8 mouse cellular contexts compared by ENCODE assay signal in genomic region chr13:33935465-33936181, GRCm38 (mm10). TPM values are rescaled to one million over a fixed set of nuclear protein-coding genes. Genes with fewer than 3 reads are reported as not detected.
DNase-seq lines count a peak whose midpoint lies in the region; ATAC-seq lines count a peak whose summit lies in the region.

No protein-coding gene starts in this region.

- no peaks in the 10 kb centered on the region for H3K9me3 ChIP-seq in hindbrain, embryonic 10.5 days
- H3K9me3 ChIP-seq in lung, embryonic 16.5 days (ENCODE audit: control insufficient read depth, low read length) = no peaks in the 10 kb centered on the region

- no peaks in the 10 kb centered on the region for H3K36me3 ChIP-seq in hindbrain, embryonic 10.5 days
- H3K36me3 ChIP-seq in lung, embryonic 16.5 days (ENCODE audit: control insufficient read depth, insufficient read depth, low read length) = no peaks in the 10 kb centered on the region

- peak; percentile 94 for ATAC-seq in lung, embryonic 16.5 days (ENCODE audit: low read depth)

- peaks cover 13% of the 10 kb centered on the region for H3K4me1 ChIP-seq in hindbrain, embryonic 10.5 days (replicated peaks)
- peaks cover 12% of the 10 kb centered on the region; the same call in 1 of the 2 replicates for H3K4me1 ChIP-seq in lung, embryonic 16.5 days (replicated peaks; ENCODE audit: control insufficient read depth, insufficient read depth, low read length)

- under 1% methylated on average over 44 of the region's 44 CpGs for WGBS in hindbrain, embryonic 10.5 days
- under 1% methylated on average over 42 of the region's 44 CpGs for WGBS in lung, embryonic 16.5 days

- H3K4me2 ChIP-seq in lung, embryonic 16.5 days (ENCODE audit: low read depth, low read length) = peak overlapping the region; percentile 84

- peaks cover 5% of the 10 kb centered on the region for H3K27me3 ChIP-seq in hindbrain, embryonic 10.5 days (ENCODE audit: insufficient read depth, poor library complexity, severe bottlenecking)
- H3K27me3 ChIP-seq in lung, embryonic 16.5 days (ENCODE audit: control insufficient read depth, insufficient read depth, low read depth, low read length) = no peaks in the 10 kb centered on the region

- peak overlapping the region; percentile 85 for H3K27ac ChIP-seq in hindbrain, embryonic 10.5 days
- peak overlapping the region; percentile 59 for H3K27ac ChIP-seq in lung, embryonic 16.5 days (ENCODE audit: low read length)

- DNase-seq in ZHBTc4 (ENCODE audit: low read depth, low spot score) = peak; percentile 86
- DNase-seq in cerebellum, adult 9-11 months = peak; percentile 77
- peak; percentile 25 to 44 for DNase-seq in frontal cortex, postnatal 10 days (ENCODE audit: low spot score in 2 of 2)
- peak; percentile 77 for DNase-seq in hindbrain, embryonic 10.5 days (ENCODE audit: low spot score)
- DNase-seq in layer of hippocampus, postnatal 10 days (ENCODE audit: low spot score in 2 of 2) = peak; percentile 50 to 56
- peak; percentile 76 for DNase-seq in retina, postnatal 1 day
- DNase-seq in B cell, adult 2 months = no peak

- peak overlapping the region; percentile 64 for H3K4me3 ChIP-seq in hindbrain, embryonic 10.5 days
- peak overlapping the region; percentile 82 for H3K4me3 ChIP-seq in lung, embryonic 16.5 days (ENCODE audit: low read length)

- peak overlapping the region; percentile 87 for H3K9ac ChIP-seq in lung, embryonic 16.5 days (ENCODE audit: low read length)

RNA-seq across cellular contexts. Expression of gene Nqo2, which starts 28.9 kb away (rescaled TPM):
- polyA plus RNA-seq in hindbrain, embryonic 10.5 days (2016; fragmentation: Nextera tagmentation; extraction: Ambion mirVana) = 19.2 and 26.2 TPM in 2 replicates
- 1 to 10 TPM; 6.4 to 7.4 TPM for total RNA-seq in layer of hippocampus, postnatal 10 days (2021)
- 30.8 and 33.8 TPM in 2 replicates for polyA plus RNA-seq in lung, embryonic 16.5 days (2015; fragmentation: Nextera tagmentation; extraction: Ambion mirVana)

RNA-seq across cellular contexts. Expression of gene Serpinb6c, which starts 30.1 kb away (rescaled TPM):
- not detected in 2 replicates for polyA plus RNA-seq in hindbrain, embryonic 10.5 days (2016; fragmentation: Nextera tagmentation; extraction: Ambion mirVana)
- total RNA-seq in layer of hippocampus, postnatal 10 days (2021) = under 1 TPM in 1 of 2 experiments, not detected in 1; 0.85 TPM
- not detected in 2 replicates for polyA plus RNA-seq in lung, embryonic 16.5 days (2015; fragmentation: Nextera tagmentation; extraction: Ambion mirVana)

Comparison
In these comparisons a context has a peak if more than half of its experiments do, and no peak if none do; other contexts are left out.
1. DNase-seq: peak in ZHBTc4 (single experiment), cerebellum, adult 9-11 months (single experiment), frontal cortex, postnatal 10 days (2 of 2), hindbrain, embryonic 10.5 days (single experiment), layer of hippocampus, postnatal 10 days (2 of 2) and retina, postnatal 1 day (single experiment); none in B cell, adult 2 months (0 of 2).